Mouse (Mus musculus): ENCODE measurements around the gene Nup35. TPM values are rescaled to one million over a fixed set of nuclear protein-coding genes. Genes with fewer than 3 reads are reported as not detected.

Nup35 gene
- total RNA-seq (2023), result 10 to 100 TPM in 1 of 2 experiments, 1 to 10 TPM in 1; 9.6 to 11.3 TPM

DNA sequence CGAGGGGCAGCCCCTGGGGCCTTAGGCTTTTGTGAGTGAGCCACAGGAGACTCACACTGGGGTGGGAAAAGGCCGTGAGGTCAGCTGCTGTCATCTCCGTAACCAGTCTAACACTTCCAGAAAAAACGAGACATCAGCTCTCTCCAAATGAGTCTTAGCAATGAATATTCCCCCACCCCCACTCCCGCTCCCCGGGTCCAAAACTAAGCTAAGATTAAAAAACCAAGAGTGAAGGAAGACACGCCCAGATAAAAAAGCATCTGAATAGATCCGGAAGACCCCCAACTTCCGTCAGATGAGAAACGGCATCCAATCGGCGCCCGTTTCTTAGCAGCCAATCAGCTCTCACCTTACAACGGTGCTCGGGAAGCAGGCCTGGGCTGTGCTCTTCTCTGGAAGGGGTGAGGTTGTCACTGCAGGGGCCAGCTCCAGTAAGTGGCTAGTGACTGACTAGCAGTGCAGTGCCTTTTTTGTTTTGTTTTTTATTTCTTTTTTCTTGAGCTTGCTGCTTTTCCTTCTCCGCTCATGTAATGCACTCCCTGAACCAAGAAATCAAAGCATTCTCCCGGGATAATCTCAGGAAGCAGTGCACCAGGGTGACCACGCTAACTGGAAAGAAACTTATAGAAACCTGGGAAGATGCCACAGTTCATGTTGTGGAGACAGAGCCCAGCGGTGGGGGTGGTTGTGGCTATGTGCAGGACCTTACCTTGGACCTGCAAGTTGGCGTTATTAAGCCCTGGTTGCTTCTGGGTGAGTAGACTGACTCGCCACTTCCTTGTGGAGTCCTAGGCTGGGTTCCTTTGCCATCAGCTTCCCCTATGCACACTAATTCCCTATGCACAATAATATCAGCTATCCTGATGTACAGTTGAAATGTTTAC is at the start of gene Nup35, which contains the start of gene Dusp19:
Gene Nup35 (plus strand): TSS at position 383 of the 884 bp plus-strand sequence.
Gene Dusp19 (plus strand): TSS at position 192 of the 884 bp plus-strand sequence.

DNA sequence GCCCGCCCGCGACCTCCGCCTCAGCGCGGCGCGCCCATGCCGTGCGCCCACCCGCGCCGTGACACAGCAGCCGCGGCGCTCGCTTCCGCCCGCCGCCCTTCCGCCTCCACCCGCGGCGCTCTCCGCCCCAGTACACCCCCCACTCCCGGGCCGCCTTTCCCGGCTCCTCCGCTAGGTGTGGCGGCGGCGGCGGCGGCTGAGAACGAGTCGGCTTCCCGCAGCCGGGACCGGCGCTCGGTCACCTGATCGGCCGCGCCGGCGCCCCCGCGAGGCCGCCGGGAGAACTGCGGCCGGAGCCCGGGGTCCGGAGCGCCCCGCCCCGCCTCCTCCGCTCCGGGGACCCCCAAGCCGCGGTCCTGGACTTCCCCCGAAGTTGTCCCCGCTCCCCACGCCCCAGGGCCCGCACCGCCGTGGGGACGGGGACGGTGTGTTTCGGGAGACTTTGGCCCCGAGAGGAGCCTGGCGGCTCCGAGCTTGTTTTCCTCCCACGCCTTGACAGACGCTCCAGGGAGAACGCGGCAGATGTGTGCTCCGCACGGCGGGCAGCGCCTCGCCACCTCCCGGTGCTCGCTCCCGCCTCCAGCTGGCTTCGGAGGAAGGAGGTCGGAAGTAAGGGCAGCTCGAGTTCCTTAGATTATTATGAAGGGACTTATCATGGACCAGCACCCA is 35.9 kb upstream of the Nup35 start, which contains the start of gene Nckap1:
Gene Nckap1 (minus strand): TSS at position 338 of the 669 bp plus-strand sequence.

Other genes starting within 250 kb of the Nup35 start
- gene Frzb, start 169.6 kb upstream of the Nup35 start, total RNA-seq (2023), result under 1 TPM; 0.44 to 0.51 TPM
- gene Nckap1, start 35.9 kb upstream of the Nup35 start, total RNA-seq (2023), result 1 to 10 TPM; 1.2 to 1.7 TPM
- 1 to 10 TPM; 2.0 to 2.3 TPM for gene Dusp19, start 191 bp upstream of the Nup35 start, total RNA-seq (2023)